Mouse (Mus musculus) cortical plate, adult 2 months (tissue): Measurements from ENCODE around the gene Vav1.

Source experiments
- CTCF ChIP-seq: fragments of 200-500 bp; IDR thresholded peaks from 2 replicates; pipeline ENCODE4 v1.5.1; 2011; ENCODE audit warnings: mild to moderate bottlenecking, control low read depth, low read length; ENCODE audit not compliant: insufficient read depth; ENCODE audit errors: extremely low read depth
- POLR2A ChIP-seq: fragments of 200-500 bp; IDR thresholded peaks from 2 replicates; pipeline ENCODE4 v1.6.1; 2011; ENCODE audit warnings: mild to moderate bottlenecking, low read length, control low read depth; ENCODE audit not compliant: insufficient read depth; ENCODE audit errors: extremely low read depth

- no peak for TF ChIP-seq CTCF
- no peak for TF ChIP-seq POLR2A
These were observed 4.2 kb upstream of the Vav1 start for GRCm38 (mm10) chr17:57274686-57275085.
